Mouse (Mus musculus) cerebellum, adult 11-12 months (tissue): ENCODE data around the gene Dennd1a.

Experiments
- DNase-seq: peaks from one replicate; pipeline ENCODE4 v3.0.0; 2022

Dennd1a gene

GRCm38 (mm10) chr2:37796021-37796420 is 491.2 kb downstream of the Dennd1a start:
- DNase-seq = no peak

- no peak for DNase-seq
Observed at GRCm38 (mm10) chr2:37791340-37791739, 495.9 kb downstream of the Dennd1a start.

- DNase-seq = peak; percentile 53
Observed at GRCm38 (mm10) chr2:37790738-37791137, 496.5 kb downstream of the Dennd1a start.

- peak; percentile 62 for DNase-seq
Observed at GRCm38 (mm10) chr2:37789995-37790394, 497.2 kb downstream of the Dennd1a start.

GRCm38 (mm10) chr2:37789029-37789428 is 498.2 kb downstream of the Dennd1a start:
- peak; percentile 52 for DNase-seq

GRCm38 (mm10) chr2:37788176-37788962 is 498.8 kb downstream of the Dennd1a start:
- peak; percentile 74 for DNase-seq

GRCm38 (mm10) chr2:37786461-37786860 is 500.7 kb downstream of the Dennd1a start:
- DNase-seq = no peak

- no peak for DNase-seq
Observed at GRCm38 (mm10) chr2:37784473-37784872, 502.7 kb downstream of the Dennd1a start.

- DNase-seq = no peak
Observed at GRCm38 (mm10) chr2:37782002-37782401, 505.2 kb downstream of the Dennd1a start.

- no peak for DNase-seq
Observed at GRCm38 (mm10) chr2:37781421-37781820, 505.8 kb downstream of the Dennd1a start.

GRCm38 (mm10) chr2:37780270-37780929 is 506.8 kb downstream of the Dennd1a start:
- no peak for DNase-seq

GRCm38 (mm10) chr2:37777958-37778720 is 509.1 kb downstream of the Dennd1a start:
- no peak for DNase-seq

GRCm38 (mm10) chr2:37776611-37777411 is 510.4 kb downstream of the Dennd1a start:
- DNase-seq = no peak

- DNase-seq = no peak
Observed at GRCm38 (mm10) chr2:37776016-37776415, 511.2 kb downstream of the Dennd1a start, which contains the start of gene Crb2. Gene Crb2, plus strand, starts transcription at chr2:37776249.

GRCm38 (mm10) chr2:37774571-37774970 is 512.6 kb downstream of the Dennd1a start:
- no peak for DNase-seq

GRCm38 (mm10) chr2:37771618-37772285 is 515.4 kb downstream of the Dennd1a start:
- DNase-seq = peak; percentile 87

- DNase-seq = no peak
Observed at GRCm38 (mm10) chr2:37769793-37770192, 517.4 kb downstream of the Dennd1a start.

GRCm38 (mm10) chr2:37768903-37769302 is 518.3 kb downstream of the Dennd1a start:
- DNase-seq = peak; percentile 55

GRCm38 (mm10) chr2:37767739-37768138 is 519.5 kb downstream of the Dennd1a start:
- no peak for DNase-seq

- no peak for DNase-seq
Observed at GRCm38 (mm10) chr2:37767080-37767547, 520.1 kb downstream of the Dennd1a start.

- no peak for DNase-seq
Observed at GRCm38 (mm10) chr2:37766027-37766761, 521.0 kb downstream of the Dennd1a start.
